Mouse (Mus musculus) skeletal muscle tissue, adult 2 months (tissue): Measurements from ENCODE around the gene Sdr42e1.

Source experiments
- DNase-seq: peaks from one replicate; pipeline ENCODE4 v3.0.0-alpha.2; 2012; ENCODE audit warnings: low read depth, low spot score

The Sdr42e1 gene

DNA sequence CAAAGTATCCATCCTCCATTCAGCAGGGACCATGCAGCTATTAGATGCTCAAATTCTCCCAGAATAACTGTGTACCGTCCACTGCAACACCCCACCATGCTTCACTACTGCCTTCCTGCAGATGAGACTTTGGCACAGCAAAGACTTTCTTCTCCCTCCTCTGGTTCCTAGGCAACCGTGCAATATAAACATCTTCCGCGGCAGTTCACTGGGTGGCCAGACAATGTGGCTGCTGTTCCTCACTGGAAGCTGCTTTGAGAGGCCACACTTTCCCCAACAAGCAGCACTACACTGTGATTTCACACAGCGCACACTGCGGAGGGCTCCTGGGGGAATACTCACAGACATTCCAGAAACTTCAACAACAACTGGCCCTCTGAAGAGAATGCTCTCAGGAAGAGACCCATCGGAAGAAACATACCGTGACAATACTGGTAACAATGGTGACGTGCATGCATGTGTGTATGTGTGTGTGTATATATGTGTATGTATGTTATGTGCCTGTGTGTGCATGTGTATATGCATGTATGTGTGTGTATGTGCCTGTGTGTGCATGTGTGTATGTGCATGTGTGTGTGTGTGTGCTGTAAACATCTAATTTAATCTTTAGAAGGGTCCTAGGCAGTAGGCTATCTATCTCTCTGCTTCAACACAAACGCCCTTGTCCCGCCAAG, 13.0 kb downstream of the Sdr42e1 start:
- no peak for DNase-seq

DNA sequence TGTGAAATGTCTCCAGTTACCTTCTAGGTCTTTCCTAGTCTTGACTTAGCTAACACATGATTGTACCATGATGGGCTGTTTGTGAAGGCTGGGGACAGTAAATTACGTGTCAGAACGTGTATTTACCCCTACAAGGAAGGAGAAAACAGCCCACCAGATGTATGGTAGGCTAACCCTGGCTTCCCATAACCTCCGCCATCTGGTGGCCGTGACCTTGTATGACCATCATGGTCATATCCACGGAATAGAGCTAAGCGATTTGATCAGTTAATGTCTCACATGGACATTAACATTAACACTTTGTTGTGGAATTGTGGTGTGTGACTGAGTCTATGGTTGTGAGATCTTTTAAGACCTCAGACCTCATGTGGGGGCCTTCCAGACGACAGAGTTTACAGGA, 14.5 kb downstream of the Sdr42e1 start:
- DNase-seq: no peak

DNA sequence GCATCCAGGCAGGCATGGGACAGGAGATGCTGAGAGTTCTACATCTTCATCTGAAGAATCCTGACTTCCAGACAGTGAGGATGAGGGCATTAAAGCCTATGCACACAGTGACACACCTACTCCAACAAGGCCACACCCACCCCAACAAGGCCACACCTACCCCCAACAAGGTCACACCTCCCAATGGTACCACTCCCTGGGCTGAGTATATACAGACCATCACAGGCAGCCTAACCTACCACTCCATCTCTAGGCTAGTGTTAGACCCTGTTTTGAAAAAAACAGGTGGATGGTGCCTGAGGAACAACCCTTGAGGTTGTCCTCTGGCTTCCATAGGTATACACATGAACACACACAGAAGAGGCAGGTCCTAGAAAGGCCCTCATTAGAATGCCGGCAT, 21.2 kb downstream of the Sdr42e1 start:
- no peak for DNase-seq

DNA sequence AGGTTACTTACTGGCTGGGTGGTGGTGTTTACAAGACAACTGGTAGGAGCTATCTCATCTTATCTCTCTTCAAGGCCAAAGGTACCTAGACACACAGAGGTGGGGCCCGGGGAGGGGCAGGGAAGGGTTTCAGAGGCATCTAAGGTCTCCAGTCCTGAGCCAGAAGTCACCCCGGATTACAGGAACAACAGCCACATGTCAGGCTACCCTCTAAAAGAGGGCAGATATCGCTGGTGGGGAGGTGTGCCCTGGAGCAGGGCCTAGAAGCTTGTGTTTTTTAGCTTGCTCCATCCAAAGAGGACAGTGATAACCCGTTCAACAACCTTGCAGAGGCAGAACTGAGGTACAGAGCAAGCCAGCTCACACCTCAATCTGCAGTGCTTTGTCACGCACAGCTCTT, 27.0 kb downstream of the Sdr42e1 start:
- no peak for DNase-seq

DNA sequence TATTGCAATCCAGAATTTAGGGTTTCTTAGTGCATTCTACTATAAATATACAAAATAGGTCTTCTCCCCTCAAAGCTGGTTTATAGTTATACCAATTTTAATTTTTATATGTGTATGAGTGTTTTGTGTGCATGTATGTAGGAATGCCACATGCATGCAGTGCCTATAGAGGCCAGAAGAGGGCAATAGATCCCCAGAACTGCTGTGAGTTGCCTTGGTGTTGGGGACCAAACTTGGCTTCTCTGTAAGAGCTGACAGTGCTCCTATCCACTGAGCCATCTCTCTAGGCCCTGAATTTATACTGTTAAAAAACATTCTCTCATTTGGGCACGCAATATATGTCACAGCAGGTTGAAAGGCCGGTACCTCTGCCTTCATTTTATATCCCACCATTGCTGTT, 27.5 kb downstream of the Sdr42e1 start:
- no peak for DNase-seq

DNA sequence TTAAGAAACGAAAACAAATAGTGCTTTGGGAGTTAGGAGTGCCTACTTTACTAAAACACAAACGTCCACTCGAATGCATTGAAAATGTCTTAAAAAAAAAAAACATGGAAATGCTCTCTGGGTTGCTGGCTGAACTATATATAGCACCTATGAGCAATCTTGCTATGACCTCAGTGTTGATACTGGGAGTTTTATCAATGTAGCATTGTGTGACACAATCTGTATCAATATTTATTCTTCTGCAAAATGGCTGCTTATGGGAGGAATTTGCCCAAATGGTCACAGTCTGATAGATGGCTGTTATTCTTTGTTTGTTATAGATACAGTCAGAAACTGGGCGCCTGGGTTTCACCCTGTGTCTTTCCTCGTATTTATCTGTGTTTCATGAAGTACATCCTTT, 28.0 kb downstream of the Sdr42e1 start:
- DNase-seq: no peak

DNA sequence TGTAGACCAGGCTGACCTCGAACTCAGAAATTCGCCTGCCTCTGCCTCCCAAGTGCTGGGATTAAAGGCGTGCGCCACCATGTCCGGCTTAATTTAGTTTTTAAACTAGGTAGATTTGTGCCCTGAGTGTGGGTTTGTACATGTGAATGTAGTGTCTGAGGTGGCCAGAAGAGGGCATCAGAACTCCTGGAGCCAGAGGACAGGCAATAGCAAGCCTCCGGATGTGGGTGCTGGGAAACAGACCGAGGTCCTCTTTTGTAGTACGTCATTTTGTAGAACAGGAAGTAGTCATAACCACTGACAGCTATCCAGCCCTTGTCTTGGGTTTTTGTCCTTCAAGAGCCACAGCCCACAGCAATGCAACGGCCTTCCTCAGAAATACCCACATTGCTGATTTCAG, 33.9 kb downstream of the Sdr42e1 start:
- no peak for DNase-seq

DNA sequence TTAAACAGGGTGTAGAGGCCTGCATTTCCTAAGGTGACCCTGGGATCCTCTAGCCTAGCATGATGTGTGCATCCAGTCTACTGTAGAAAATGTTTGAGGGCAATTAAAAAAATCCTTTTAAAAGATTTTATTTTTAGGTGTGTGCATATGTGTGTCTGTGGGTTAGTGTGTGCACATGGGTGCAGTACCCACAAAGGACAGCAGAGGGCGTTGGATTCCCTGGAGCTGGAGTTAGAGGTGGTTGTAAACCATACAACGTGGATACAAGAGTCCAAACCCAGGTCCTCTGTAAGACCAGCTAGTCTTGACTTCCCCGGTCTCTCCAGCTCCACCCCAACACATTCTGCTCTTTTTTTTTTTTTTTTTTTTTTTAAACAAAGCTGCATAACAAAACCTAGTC, 36.0 kb downstream of the Sdr42e1 start:
- no peak for DNase-seq

DNA sequence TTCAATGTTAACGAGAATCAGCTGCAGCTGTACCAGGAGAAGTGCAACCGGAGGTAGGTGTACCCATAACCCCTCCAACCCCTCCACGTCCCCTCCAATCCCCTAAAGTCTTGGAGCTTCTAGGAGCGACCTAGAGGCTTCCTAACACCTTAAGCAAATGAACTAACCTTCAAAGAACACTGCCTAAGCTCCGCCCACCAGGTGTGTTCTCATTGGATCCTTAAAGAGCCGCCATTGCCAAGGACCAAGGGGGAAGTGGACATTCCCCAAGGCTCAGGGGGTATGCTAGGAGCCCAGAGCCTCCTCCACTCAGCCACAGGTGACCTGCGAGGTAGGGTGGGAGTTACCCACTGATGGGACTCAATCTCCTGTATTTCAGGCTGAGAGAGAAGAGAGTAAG, 39.1 kb downstream of the Sdr42e1 start:
- DNase-seq: no peak

DNA sequence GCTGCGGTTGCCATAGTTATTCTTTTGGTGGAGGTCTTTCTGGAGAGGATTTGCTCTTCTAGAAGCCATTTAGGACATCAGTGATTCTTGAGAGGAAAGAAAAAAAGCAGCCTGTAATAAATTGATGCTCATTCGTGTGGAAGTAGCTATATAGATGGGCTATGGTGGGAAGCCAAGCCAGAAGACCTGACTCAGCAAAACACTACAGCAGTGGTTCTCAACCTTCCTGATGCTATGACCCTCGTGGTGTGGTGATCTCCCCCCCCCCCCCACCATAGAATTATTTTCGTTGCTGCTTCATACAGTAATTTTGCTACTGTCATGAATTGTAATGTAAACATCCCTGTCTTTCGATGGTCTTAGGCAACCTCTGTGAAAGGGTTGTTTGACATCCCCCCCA, 41.0 kb downstream of the Sdr42e1 start:
- DNase-seq: no peak

DNA sequence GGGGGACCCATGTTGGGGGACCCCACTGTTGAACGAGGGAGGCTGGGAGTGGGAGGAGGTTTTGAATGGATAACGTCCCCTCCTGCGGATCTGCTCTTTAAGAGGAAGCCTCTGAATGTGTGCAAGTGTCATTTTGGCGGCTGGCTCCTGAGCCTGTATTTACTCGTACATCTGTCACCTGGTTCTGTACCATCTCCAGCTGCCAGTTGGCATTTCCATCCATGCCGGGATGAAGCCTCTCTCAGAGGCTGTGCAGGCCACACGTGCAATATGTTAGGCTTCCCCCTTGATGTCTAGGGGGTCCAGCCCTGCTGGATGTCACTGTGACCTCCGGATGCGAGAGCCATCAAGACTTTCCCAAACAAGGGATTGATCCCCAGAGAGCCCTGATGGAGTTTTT, 46.4 kb downstream of the Sdr42e1 start:
- DNase-seq: no peak

DNA sequence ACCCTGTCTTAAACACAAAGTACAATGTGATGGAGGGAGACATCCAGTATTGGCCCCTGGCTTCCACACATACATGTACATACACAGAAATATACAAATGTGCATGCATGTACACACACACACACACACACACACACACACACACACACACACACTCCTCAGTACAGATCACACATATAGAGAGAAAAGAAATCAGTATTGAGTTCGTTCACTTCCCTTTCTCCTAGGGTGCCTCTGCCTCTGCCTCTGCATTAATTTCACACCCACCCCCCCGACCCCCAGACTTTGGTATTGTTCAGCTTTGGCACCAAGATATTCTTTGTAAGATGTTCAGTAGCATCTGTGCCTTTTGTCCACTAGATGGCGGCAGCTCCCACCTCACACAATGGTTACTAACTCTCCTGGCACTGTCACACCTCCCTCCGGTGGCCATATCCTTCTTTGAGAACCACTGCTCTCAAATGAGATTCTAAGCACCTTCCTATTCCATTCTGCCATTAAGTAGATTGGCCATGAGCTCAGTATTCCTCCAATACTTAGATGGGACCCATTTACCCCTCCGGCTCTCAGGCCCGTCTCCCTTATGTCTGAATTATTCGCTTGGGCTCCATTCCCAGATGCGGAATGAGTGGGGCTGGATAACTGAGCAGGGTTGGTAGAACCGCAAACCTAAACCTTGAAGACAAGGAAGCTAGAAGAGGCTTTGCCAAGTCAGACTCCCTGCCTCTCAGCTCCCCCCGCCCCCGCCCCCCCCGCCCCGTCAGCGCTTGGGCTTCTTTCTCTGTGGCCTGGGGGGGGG, 47.2 kb downstream of the Sdr42e1 start:
- peak; percentile 4 for DNase-seq

DNA sequence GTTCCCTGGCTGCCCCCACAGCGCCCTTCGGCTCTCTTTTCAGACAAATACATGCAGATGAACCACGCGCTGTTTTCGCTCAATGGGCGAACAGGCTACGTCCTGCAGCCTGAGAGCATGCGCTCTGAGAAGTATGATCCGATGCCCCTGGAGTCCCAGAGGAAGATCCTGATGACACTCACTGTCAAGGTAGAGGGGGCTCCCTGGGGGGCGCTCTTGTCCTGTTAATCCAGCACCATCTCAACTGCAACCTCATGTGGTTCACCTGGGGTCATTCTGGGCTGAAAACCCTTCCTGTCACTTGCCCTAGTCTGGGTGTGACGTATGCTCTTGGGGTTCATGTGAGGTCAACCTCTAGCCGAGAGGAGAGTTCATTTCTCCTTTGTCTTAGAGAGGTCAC, 60.6 kb downstream of the Sdr42e1 start:
- DNase-seq: no peak
